Mouse (Mus musculus) left cerebral cortex, adult 8-10 months (tissue): Measurements from ENCODE around the gene Vmn1r10. TPM values are rescaled to one million over a fixed set of nuclear protein-coding genes. Genes with fewer than 3 reads are reported as not detected.

ENCODE experiments used
- DNase-seq, 2 experiments: peaks; one replicate each; pipeline ENCODE4 v3.0.0; 2022; ENCODE audit warnings: low spot score in 2 of 2
- total RNA-seq, 4 experiments: library from RNA; stranded (reverse); gene quantifications; 2 replicates each; pipeline ENCODE4 v1.2.4; 2022

Gene Vmn1r10
- total RNA-seq = not detected

DNA sequence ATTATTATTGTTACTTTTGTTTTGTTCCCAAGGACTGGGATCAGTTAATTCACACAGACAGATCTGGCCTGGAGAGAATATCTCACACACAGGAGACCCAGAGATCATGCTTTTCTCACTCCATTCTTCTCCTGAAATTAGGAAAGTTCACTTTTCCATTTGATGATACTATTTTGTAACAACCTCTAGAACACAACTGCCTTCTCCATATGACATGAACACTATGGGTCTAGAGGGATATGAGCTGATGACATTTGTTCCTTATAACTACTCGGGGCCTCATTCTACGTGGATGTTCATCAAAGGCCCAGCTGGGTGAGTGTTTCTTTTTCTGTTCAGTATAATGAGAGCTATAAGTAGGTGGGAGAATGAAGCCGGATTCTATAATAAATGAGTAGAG, at the start of gene Vmn1r10:
Gene Vmn1r10 (plus strand): TSS at position 301 of the 400 bp plus-strand sequence.
- no peak for DNase-seq

DNA sequence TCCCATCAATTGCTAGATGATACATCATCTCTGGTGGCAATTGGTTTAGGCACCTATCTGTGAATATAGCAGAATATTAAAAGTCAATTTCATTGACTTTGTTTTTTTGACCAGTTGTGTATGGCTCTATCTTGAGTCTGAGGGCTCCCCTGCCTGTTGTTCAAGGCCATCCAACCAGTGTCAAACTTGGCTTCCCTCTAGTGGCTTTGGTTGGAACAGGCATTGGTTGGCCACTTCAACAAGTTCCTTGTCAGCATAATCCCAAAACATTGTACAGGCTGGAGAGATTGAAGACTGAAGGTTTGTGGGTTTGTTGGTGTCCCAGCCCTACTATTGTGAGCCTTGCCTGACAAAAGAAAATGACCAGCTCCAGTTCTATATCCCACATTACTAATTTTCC, 45.5 kb upstream of the Vmn1r10 start:
- DNase-seq = no peak

DNA sequence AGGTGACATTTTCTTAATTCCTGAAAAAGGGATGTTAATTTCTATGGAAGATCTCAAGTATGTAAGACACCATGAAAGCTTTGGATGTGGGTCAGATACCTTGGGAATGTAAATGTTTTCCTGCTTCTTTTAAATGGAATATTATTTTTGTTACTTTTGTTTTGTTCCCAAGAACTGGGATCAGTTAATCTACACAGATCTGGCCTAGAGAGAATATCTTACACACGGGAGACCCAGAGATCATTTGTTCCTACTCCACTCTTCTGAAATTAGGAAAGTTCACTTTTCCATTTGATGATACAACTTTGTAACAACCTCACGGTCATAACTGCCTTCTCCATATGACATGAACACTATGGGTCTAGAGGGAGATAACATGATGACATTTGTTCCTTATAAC, 42.8 kb upstream of the Vmn1r10 start, which contains the start of gene Vmn1r9:
Gene Vmn1r9 (plus strand): TSS at position 301 of the 400 bp plus-strand sequence.
- no peak for DNase-seq

- DNase-seq = no peak
Measured at GRCm38 (mm10) chr6:57106358-57106757, 2.9 kb upstream of the Vmn1r10 start.

DNA sequence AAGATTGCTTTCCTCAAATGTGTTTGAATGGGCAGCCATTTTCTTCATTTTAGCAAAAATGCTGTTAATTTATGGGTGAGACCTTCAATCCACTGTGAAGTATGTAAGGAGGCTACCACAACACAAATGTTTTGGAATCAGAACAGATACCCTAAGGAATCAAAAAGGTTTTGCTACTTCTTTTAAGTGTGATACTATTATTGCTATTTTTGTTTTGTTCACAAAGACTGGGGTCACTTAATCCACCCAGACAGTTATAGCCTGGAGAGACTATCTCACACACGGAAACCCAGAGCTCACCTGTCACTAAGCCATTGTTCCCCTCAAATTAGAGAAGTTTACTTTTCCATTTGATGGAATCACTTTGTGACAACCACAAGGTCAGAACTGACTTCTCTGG, 23.9 kb downstream of the Vmn1r10 start, which contains the start of gene Vmn1r11:
Gene Vmn1r11 (plus strand): TSS at position 301 of the 400 bp plus-strand sequence.
- no peak for DNase-seq

- DNase-seq = no peak
Measured at GRCm38 (mm10) chr6:57156619-57157018, 47.4 kb downstream of the Vmn1r10 start, which contains the start of gene Vmn1r12. Gene Vmn1r12 (plus strand): TSS chr6:57156919.

Other genes with a start within 250 kb of the Vmn1r10 start
- 10 to 100 TPM; 51.4 to 61.2 (median 57.9) TPM for gene Nt5c3, start 185.5 kb upstream of the Vmn1r10 start, total RNA-seq
- gene Vmn1r4, start 185.4 kb upstream of the Vmn1r10 start, total RNA-seq = under 1 TPM; 0.17 to 0.91 (median 0.44) TPM
- not detected for gene Vmn1r5, start 139.2 kb upstream of the Vmn1r10 start, total RNA-seq
- not detected for gene Vmn1r6, start 112.2 kb upstream of the Vmn1r10 start, total RNA-seq
- gene Vmn1r7, start 84.1 kb upstream of the Vmn1r10 start, total RNA-seq = not detected
- gene Vmn1r8, start 77.2 kb upstream of the Vmn1r10 start, total RNA-seq = not detected
- not detected for gene Vmn1r9, start 42.7 kb upstream of the Vmn1r10 start, total RNA-seq
- gene Vmn1r11, start 24.0 kb downstream of the Vmn1r10 start, total RNA-seq = not detected
- gene Vmn1r12, start 47.5 kb downstream of the Vmn1r10 start, total RNA-seq = not detected
- gene Vmn1r13, start 93.8 kb downstream of the Vmn1r10 start, total RNA-seq = not detected
- gene Vmn1r14, start 122.2 kb downstream of the Vmn1r10 start, total RNA-seq = not detected
- gene Vmn1r15, start 148.5 kb downstream of the Vmn1r10 start, total RNA-seq = not detected
- gene Vmn1r16, start 220.0 kb downstream of the Vmn1r10 start, total RNA-seq = not detected